Mouse (Mus musculus): ENCODE data around the gene Tbx15.

DNA sequence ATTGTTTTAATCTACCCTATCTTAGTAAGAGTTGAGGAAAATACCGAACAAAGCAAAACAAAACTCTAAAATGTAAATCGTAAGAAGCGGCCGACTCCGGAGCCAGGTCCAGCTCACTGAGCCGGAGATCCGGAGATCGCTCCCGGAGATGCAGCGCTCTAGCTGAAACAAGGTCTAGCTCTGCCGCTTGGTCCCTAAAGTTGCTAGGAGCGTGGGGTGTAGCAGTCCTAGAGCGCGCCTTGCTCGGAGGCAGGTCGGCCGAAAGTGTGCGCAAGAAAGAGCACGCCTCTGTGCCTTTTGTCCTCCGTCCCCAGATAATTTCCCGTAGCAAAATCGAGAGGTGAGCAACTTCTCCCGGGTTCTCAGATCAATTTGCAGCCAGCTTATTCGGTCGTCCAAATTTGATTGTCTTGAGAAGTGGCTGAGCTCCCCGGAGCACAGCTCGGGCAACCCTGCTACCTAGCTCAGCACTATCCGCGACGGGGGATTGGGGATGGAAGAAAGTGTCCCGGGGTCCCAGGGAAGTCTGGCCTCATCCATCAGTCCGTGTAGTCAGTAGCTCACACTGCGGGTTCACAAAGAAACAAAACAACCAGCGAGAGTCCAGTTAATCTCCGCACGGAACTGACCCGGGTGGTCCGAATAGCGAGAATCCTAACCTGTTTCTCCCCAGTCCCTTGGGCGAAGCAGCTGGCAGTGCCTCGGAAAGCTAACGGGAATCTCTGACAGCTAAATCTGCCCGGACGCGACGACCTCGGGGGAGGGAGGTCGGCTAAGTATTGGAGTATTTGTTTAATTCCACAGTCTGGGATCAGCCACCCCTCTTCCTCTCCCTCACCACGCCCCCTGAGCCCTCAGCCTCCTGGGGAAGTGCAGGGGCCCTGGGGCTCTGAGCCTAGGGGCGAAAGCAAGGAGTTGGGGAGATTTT lies 894 bp downstream of the Tbx15 start:
- no peak for TF ChIP-seq CTCF (IDR thresholded peaks at IDR 0.05; ENCODE audit: borderline replicate concordance, extremely low read depth, insufficient read depth, insufficient read length)
- no peak for TF ChIP-seq POLR2A (IDR thresholded peaks at IDR 0.05; ENCODE audit: borderline replicate concordance, extremely low read depth, insufficient read depth, insufficient read length, poor library complexity, severe bottlenecking)

All from brain, embryonic 14.5 days (tissue).